Mouse (Mus musculus) liver, embryonic 14.5 days (tissue): ENCODE data around the gene Lrmda. TPM values are rescaled to one million over a fixed set of nuclear protein-coding genes. Genes with fewer than 3 reads are reported as not detected.
"Not testable (repeated sequence)": the region's sequence is repeated elsewhere in the genome, so short reads cannot be mapped to it uniquely, and the experiment has no call there.

Experiments used
- ATAC-seq: fragments of 200-750 bp; cut with Nextera tagmentation; 2 replicates; pipeline ENCODE4 v1.8.0; 2017; ENCODE audit warnings: moderate number of reproducible peaks, mild to moderate bottlenecking, moderate library complexity; ENCODE audit not compliant: insufficient read depth
- DNase-seq, 3 experiments: peaks; one replicate each; pipeline ENCODE4 v3.0.0-alpha.2; 2012 to 2013; ENCODE audit warnings: low read depth in 3 of 3, low spot score in 3 of 3
- H3K27ac ChIP-seq: fragments of 300-500 bp; sonication (generic); 2 replicates; pipeline ENCODE4 v1.5.1; 2014; ENCODE audit warnings: moderate library complexity, mild to moderate bottlenecking, control low read depth, inconsistent platforms
- H3K27me3 ChIP-seq: fragments of 300-500 bp; sonication (generic); 2 replicates; pipeline ENCODE4 v1.6.1; 2014; ENCODE audit warnings: mild to moderate bottlenecking, low read length, moderate library complexity; ENCODE audit not compliant: control insufficient read depth, insufficient read depth
- H3K36me3 ChIP-seq: fragments of 300-500 bp; sonication (generic); replicated peaks from 2 replicates; pipeline ENCODE4 v1.6.1; 2014; ENCODE audit warnings: low read depth; ENCODE audit not compliant: control insufficient read depth, insufficient read depth
- H3K4me1 ChIP-seq, 2 experiments: fragments of 200-500 bp in 1 of 2; fragments of 300-500 bp in 1 of 2; sonication (generic) in 1 of 2; replicated peaks; 2 replicates each; pipeline ENCODE4 v1.6.1; 2012 to 2014; ENCODE audit warnings: antibody characterized with exemption in 1 of 2, inconsistent platforms in 1 of 2, low read length in 1 of 2; ENCODE audit not compliant: control insufficient read depth in 2 of 2, insufficient read depth in 2 of 2
- H3K4me2 ChIP-seq: fragments of 300-500 bp; sonication (generic); 2 replicates; pipeline ENCODE4 v1.6.1; 2014; ENCODE audit warnings: low read depth, mild to moderate bottlenecking, control low read depth, moderate library complexity
- H3K4me3 ChIP-seq, 2 experiments: fragments of 200-500 bp in 1 of 2; fragments of 300-500 bp in 1 of 2; sonication (generic) in 1 of 2; 2 replicates each; pipeline ENCODE4 v1.5.1; 2012 to 2014; ENCODE audit warnings: low read depth in 2 of 2, low read length in 2 of 2, mild to moderate bottlenecking in 2 of 2, control low read depth in 1 of 2, inconsistent platforms in 1 of 2, moderate library complexity in 1 of 2; ENCODE audit not compliant: insufficient read depth in 1 of 2
- H3K9ac ChIP-seq: fragments of 300-500 bp; sonication (generic); replicated peaks from 2 replicates; pipeline ENCODE4 v1.6.1; 2014; ENCODE audit warnings: mild to moderate bottlenecking, control low read depth, moderate library complexity
- H3K9me3 ChIP-seq: fragments of 300-500 bp; sonication (generic); 2 replicates; pipeline ENCODE4 v1.6.1; 2016; ENCODE audit warnings: low read length, mixed read lengths; ENCODE audit not compliant: control insufficient read depth
- CTCF ChIP-seq: IDR thresholded peaks from 2 replicates; pipeline ENCODE4 v1.5.1; 2016; ENCODE audit warnings: antibody characterized with exemption, low read depth, control low read depth
- EP300 ChIP-seq: IDR thresholded peaks from 2 replicates; pipeline ENCODE4 v1.6.1; 2016; ENCODE audit warnings: antibody characterized with exemption, low read depth
- WGBS: fragments of 180-500 bp; shearing (Covaris S2); extraction: QIAGEN DNeasy Blood & Tissue Kit; methylation state at CpG from one replicate; pipeline ENCODE4 v1.1.7; 2014; ENCODE audit not compliant: insufficient replicate concordance; 5-methylcytosine and 5-hydroxymethylcytosine counted together
- polyA plus RNA-seq, 2 experiments: library from polyadenylated mRNA; depleted of rRNA in 1 of 2; stranded (reverse) in 1 of 2; unstranded in 1 of 2; fragments of >200 nt; fragmentation: Nextera tagmentation in 1 of 2; extraction: Ambion mirVana in 1 of 2; gene quantifications; 2 replicates each; pipeline versions ENCODE4 v1.2.1 to v1.2.3; 2012 to 2014

Lrmda gene
- polyA plus RNA-seq, 2 experiments: 0.18 to 0.22 TPM

DNA sequence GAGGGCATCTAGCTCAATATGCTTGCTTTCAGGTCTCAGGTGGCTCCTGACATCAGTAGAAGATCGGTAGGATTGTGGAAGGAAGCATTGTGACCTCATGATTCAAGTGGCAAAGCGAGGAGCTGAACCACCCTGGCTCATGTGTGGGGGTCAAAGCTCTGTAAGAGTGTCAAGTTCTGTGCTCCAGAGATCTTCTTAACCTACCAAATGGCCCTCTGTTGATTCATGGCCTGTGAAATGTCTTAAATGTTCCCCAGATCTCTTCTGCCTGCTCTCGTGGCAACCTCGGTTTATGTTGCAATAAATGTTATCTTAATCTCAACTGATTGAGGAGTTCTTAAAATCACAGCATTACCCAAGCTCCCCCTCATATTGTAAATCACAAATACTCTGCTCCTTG is 780.5 kb downstream of the Lrmda start:
- no peak overlapping the region for H3K27ac ChIP-seq
- peaks cover 0 to 2% of the 10 kb centered on the region in 2 experiments; a peak in 2 of 4 replicates for H3K4me1 ChIP-seq
- H3K4me2 ChIP-seq: no peak overlapping the region
- no peak overlapping the region for H3K4me3 ChIP-seq
- no peak for DNase-seq
- H3K27me3 ChIP-seq: no peaks in the 10 kb centered on the region
- TF ChIP-seq CTCF (no peak), EP300 (no peak)
- 49% methylated on average over 4 of the region's 4 CpGs for WGBS
- no peak for ATAC-seq
- H3K9ac ChIP-seq: no peak overlapping the region
- no peaks in the 10 kb centered on the region for H3K36me3 ChIP-seq
- H3K9me3 ChIP-seq: no peaks in the 10 kb centered on the region

DNA sequence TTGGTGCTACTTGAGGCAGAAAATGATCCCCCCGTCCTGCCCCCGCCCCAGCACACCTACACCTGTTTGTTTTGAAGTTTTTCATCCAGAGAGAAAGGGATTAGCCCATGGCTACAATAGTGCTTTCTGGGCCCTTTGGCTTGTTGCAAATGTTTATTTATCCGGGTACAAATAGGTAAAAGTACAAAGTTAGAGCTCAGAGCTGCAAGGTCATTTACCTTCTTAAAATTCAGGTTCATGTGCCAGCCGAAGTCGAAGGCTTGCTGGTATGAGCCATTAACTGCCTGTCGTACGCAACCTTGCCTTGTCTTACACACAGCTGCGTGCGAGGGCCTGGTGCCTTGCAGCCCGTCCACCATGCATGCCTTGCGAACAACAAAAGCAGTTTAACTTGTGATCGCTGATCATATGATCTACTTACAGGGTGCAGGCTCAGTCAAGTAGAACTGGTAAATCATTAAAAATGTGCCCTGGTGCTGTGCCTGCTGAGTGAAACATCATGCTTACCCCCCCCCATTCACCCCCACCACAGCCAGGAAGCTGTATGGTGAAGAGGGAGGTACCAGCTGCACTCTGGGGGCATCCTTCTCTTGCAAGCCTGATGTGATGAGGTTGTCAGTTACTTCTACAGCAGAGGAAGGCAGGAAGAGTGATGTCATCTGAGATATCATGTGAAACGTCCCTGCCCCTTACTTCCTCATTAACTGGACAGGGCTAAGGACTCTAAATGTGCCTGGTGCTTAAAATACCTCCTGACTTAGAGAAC is 781.5 kb downstream of the Lrmda start:
- DNase-seq (no peak), ATAC-seq (no peak)
- TF ChIP-seq EP300 (no peak), CTCF (no peak)
- Histone ChIP-seq H3K27ac (no peak overlapping the region), H3K36me3 (no peaks in the 10 kb centered on the region), H3K4me1 (peaks cover 0 to 2% of the 10 kb centered on the region in 2 experiments; a peak in 2 of 4 replicates), H3K4me2 (no peak overlapping the region), H3K4me3 (no peak overlapping the region), H3K27me3 (no peaks in the 10 kb centered on the region), H3K9ac (no peak overlapping the region), H3K9me3 (no peaks in the 10 kb centered on the region)
- WGBS: 46% methylated on average over 13 of the region's 13 CpGs

DNA sequence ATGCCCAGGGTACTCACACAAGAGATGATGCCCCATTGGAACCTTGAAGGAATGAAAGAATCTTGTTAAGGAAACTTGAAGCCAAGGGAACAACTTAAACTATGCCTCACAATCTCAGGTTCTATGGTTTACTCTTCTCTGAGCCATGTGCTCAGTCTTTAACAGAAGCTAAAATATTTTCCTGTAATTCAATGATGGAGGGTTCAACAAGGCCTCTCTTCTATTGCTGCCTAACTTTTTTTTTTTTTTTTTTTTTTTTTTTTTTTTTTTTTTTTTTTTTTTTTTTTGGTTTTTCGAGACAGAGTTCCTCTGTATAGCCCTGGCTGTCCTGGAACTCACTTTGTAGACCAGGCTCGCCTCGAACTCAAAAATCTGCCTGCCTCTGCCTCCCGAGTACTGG is 782.2 kb downstream of the Lrmda start:
- H3K4me3 ChIP-seq, H3K27me3 ChIP-seq, ATAC-seq, H3K36me3 ChIP-seq, H3K27ac ChIP-seq, DNase-seq, H3K4me1 ChIP-seq, H3K9me3 ChIP-seq, H3K9ac ChIP-seq, H3K4me2 ChIP-seq: not testable (repeated sequence)
- WGBS: 48% methylated on average over 4 of the region's 4 CpGs

DNA sequence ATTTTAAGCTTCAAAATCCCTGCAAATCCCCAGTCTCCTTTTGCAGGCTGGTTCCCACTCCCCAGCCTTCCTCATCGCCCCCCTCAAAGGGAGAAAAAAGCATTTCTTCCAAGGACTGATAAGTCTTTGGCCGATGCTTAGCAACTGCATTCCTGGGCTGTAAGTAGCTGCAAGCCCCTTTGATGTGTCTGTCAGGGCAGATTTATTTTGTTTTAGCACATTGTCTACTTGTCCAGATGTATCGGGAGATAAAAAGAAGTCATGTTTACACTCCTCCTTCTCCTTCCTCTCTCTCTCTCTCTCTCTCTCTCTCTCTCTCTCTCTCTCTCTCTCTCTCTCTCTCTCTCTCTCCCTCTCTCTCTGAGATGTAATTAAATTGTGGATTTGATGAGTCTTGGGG is 787.8 kb downstream of the Lrmda start:
- H3K9ac ChIP-seq: no peak overlapping the region
- H3K4me2 ChIP-seq: no peak overlapping the region
- H3K9me3 ChIP-seq: no peaks in the 10 kb centered on the region
- TF ChIP-seq EP300: no peak
- no peak for TF ChIP-seq CTCF
- no peaks in the 10 kb centered on the region for H3K4me1 ChIP-seq
- no peak for ATAC-seq
- no peak overlapping the region for H3K4me3 ChIP-seq
- no peaks in the 10 kb centered on the region for H3K36me3 ChIP-seq
- 13% methylated on average over 3 of the region's 3 CpGs for WGBS
- no peaks in the 10 kb centered on the region for H3K27me3 ChIP-seq
- no peak for DNase-seq
- H3K27ac ChIP-seq: no peak overlapping the region

DNA sequence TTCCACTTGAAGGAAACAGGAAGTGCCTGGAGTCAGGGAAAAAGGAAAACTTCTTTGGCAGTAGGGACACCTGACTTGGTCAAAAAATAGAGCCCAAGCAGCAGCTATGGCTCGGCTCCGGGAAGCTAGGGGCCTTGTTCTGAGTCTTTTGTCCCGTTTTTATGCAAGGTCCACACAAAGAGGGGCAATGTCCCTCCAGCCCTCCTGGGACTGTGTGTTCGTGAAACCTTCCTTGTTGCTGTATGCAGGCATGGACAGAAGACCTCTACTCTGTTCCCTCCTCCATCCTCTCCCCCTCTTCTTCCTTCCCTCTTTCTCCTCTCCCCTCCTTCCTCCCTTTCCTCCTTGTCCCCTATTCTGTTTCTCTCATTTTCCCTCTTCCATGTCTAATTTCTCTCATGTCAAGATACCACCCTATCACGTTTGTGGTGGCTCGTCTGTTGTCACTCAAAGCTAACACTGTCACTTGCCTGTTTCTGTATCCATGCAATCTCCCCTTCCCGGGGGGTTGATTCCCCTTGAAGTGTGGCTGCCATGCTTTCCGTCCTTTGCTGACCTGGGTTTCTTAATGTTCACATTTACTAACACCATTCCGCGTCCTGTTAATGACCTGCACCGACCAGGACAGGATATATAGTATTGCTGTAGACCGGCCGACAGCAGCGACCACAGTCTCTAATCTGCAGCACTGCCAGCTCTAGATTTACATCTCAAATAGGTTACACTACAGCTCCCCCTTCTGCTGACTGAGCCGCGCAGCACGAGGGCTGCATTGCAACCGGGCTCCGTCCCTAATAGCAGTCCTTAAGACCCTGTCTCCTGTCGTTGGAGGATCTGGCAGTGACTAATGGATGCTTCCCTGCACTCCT is 788.4 kb downstream of the Lrmda start:
- Histone ChIP-seq H3K4me1 (no peaks in the 10 kb centered on the region), H3K27ac (no peak overlapping the region), H3K9ac (no peak overlapping the region), H3K9me3 (no peaks in the 10 kb centered on the region), H3K36me3 (no peaks in the 10 kb centered on the region), H3K4me3 (no peak overlapping the region), H3K4me2 (peak overlapping the region; percentile 28; the same call in 1 of the 2 replicates), H3K27me3 (no peaks in the 10 kb centered on the region)
- DNase-seq (no peak), ATAC-seq (no peak)
- WGBS: 3% methylated on average over 20 of the region's 20 CpGs
- peak; percentile 67 for TF ChIP-seq CTCF
- TF ChIP-seq EP300: no peak
